Mouse (Mus musculus): ENCODE results near the gene Ccm2l.

Gene Ccm2l

DNA sequence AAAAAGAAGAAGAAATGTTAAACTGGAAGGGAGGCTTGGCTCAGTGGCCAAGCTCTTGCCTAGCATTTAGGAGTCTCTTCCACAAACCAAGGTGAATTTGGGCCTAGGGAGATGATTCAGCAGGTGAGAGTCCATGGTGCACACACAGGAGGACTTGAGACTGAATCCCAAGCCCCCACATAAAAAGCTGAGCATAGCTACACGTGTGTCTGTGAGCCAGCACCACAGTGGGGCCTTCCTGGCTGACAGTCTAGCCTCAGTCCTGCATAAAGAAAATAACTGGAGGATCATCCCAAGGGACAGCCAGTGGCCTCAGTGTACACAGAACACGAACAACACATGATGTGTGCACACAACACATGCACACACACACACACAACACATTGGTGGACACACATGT is 23.6 kb downstream of the Ccm2l start:
- in situ Hi-C loops (cut with MboI, MseI), result no loop called here

DNA sequence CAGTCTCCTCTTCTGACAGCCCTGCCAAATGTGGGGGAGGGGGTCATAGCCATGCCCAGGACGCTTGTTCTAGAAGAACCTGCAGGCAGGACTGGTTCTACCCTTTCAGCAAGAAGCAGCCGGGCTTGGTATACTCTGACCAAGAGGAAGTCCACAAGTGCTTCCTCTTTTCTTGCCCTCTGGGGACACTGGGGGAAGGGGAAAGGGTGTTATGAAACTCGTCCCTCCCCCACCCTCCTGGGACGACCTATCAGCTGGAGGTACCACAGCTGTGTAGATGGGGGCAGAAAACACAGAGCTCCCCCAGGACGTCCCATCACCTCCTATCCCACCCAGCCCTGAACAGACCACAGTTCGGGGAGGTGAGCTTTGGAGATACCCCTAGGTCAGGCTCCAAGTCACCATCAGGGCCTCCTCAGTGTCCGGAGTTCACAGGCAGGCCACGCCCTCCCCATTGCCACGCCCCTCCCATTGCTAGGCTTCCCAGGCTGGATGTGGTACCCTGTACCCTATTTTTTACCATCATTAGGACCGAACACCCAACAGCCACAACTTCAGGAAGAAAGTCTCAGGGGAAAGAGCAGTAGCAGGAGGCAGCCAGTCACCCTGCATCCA is 24.9 kb downstream of the Ccm2l start:
- in situ Hi-C loops (cut with MboI, MseI), result no loop called here

- in situ Hi-C loops (cut with MboI, MseI), result no loop called here
Measured at GRCm38 (mm10) chr2:153107046-153107766, 41.5 kb downstream of the Ccm2l start.

DNA sequence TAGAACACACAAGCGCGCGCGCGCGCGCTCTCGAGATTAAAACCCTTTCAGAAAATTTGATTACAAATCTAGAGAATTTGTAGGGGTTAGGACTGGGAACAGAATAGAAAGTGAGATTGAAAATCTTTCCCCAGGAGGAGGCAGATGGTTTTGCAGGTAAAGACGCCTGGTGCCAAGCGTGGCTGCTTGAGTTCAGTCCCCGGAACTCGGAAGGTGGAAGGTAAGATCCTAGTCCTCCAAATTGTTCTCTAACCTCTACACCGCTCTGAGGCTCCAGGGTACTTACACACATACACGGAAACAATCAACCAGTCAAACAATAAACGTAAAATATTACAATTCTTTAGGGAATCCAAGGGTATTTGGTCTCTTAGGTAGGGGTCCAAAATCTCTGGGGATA is 42.0 kb downstream of the Ccm2l start:
- in situ Hi-C loops (cut with MboI, MseI), result no loop called here

GRCm38 (mm10) chr2:153108313-153109264 is 42.8 kb downstream of the Ccm2l start, which contains the start of gene Hck:
Hck (plus strand) TSS chr2:153108468.
- in situ Hi-C loops (cut with MboI, MseI), result no loop called here

- in situ Hi-C loops (cut with MboI, MseI), result no loop called here
Measured at GRCm38 (mm10) chr2:153109596-153109995, 43.8 kb downstream of the Ccm2l start.

DNA sequence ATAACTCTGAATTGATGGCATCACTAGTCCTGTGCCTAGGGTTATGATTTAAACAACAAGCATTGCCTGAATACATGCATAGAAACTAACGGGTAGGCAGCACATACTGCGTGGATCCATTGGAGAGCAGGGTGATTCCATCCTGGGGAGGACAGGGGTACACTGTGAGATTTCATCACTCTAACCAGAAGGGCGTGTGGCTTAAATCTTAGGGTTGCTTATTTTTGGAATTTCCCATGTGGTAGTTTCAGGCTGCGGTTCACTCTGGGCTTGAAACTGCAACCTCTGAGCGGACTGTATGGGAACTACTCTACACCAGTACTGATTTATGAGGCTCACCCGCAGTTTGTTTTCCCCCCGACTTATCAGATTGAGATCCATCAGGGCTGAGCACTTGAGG is 45.5 kb downstream of the Ccm2l start:
- in situ Hi-C loops (cut with MboI, MseI), result no loop called here

- in situ Hi-C loops (cut with MboI, MseI), result no loop called here
Measured at GRCm38 (mm10) chr2:153115679-153116081, 49.9 kb downstream of the Ccm2l start.

GRCm38 (mm10) chr2:153117051-153117486 is 51.3 kb downstream of the Ccm2l start:
- in situ Hi-C loops (cut with MboI, MseI), result no loop called here

DNA sequence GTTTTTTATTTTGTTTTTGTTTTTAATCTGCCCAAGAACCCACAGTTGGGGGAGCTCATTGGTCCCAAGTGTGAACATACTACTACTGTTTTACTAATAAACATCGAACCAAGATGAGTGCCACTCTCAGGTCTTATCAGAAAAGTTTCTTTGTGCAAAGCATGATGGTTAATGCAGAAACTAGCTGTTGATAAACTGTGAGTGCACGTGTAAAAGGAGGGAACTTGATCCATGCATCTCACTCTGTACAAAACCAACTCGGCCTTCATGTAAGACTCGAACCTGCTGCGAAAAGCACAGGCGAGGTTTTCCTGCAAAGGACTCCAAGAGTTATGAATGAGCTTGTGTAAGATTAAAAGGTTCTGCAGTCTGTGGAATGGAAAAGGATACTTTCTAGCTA is 53.7 kb downstream of the Ccm2l start:
- in situ Hi-C loops (cut with MboI, MseI), result no loop called here

DNA sequence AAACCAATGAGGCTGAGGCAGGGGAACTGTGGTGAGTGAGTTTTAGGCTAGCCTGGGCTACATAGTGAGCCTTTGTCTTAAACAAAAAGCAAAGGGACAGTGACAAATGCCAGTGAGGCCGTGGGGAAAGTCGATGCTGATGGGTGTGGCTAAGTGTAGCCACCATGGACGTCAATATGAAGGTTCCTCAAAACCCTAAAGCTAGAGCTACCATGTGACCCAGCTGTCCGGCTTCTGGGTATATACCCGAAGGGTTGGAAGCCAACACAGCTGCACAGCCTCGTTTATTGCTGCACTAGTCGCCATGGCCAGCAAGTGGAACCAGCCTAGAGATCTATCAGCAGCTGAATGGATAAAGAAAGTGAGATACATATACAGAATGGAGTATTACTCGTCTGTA is 54.4 kb downstream of the Ccm2l start:
- in situ Hi-C loops (cut with MboI, MseI), result no loop called here

DNA sequence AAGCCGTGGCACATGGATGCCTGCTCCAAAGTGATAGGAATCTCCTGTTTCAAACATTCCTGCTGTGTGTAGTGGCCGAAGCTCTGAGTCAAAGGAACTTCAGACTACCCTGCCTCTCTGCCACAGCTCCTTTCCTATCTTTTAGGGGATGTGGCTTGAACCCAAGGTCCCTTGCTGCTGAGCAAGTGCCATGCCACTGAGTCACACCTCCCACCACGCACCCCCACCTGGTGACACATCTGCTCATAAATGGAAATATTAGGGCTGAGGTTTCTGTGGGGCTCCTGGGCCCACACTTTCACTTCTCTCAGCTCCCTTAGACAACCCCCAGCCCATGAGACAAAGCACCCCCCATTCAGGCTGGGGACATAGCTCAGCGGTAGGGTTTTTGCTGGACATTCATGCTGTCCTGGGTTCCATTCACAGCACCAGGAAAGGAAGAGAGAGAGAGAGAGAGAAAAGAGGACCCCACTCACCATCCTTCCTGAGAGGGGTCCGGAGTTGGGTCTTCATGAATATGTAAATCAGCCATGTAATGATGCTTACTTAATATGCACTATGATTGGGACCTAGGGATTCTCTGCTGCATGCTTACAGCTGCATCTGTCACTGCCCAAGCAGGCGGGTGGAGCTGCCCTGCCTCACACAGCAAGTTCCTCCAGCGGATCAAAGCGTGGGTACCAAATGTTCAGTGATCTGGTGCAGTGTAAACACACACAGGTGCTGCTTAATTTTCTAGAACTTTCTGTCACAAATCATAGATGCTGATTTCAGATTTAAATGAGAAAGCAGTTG is 56.3 kb downstream of the Ccm2l start:
- in situ Hi-C loops (cut with MboI, MseI), result no loop called here

DNA sequence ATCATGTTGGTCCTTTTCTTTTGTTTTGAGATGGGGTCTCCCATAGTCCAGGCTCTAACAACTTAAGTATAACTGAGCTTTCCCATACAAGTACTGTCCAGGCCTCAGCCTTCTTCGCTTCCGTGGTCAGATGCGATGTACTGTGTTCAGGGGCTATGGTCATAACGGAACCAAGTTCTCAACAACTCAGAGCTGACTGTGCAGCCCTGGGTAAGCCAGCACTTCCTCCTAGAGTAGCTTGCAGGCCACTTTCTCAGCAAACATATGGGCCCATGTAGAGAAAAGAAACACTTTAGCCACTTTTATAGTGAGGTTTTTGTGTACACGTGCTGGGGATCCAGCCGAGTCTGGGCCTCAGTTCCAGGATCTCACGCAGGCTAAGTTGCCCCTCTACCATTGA is 56.9 kb downstream of the Ccm2l start:
- in situ Hi-C loops (cut with MboI, MseI), result no loop called here

DNA sequence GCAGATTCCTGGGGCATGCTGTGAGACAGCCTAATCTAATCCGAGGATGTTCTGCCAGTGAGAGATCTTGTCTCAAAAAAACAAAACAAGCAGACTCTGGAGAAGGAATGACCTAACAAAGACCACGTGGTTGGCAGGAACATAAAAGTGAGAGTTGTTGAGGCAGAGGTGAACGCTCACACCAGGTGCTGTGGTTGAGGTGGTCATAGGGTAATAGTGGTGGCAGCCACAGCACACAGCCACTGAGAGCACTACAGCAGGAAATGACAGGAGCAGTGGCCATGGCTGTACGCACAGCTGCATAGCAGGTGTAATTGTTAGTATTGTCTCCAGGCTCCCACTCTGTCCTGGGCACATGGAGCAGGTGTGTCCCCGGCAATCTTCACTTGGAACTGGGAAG is 60.1 kb downstream of the Ccm2l start:
- in situ Hi-C loops (cut with MboI, MseI), result no loop called here

DNA sequence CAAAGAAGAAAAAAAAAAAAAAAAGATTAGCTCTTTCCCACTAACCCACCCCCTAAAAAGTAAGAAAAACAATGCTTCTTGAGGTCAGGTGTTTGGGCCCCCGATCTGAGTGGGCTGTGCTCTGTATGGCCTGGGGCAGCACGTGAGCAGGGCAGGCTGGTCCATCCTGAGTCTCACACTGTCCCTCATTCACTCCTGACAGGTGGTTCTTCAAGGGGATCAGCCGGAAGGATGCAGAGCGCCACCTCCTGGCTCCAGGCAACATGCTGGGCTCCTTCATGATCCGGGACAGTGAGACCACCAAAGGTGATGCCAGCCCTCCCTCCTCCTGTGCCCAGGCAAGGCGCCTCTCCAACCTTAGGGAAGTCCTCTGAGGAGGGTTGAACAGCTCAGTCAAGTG is 65.3 kb downstream of the Ccm2l start:
- in situ Hi-C loops (cut with MboI, MseI), result no loop called here

Data from T-helper 17 cell (primary cell).